Mouse (Mus musculus) olfactory bulb, adult 2 months (tissue): ENCODE measurements around the gene Ulk3.

ENCODE experiments used
- CTCF ChIP-seq: fragments of 200-500 bp; IDR thresholded peaks from 2 replicates; pipeline ENCODE4 v1.5.1; 2012; ENCODE audit warnings: low read depth, mild to moderate bottlenecking, low read length, moderate library complexity; ENCODE audit not compliant: insufficient read depth
- POLR2A ChIP-seq: fragments of 200-500 bp; IDR thresholded peaks from 2 replicates; pipeline ENCODE4 v1.6.1; 2012; ENCODE audit warnings: mild to moderate bottlenecking, low read depth, low read length, moderate library complexity; ENCODE audit not compliant: insufficient read depth

- TF ChIP-seq POLR2A, result no peak
- no peak for TF ChIP-seq CTCF
Measured at GRCm38 (mm10) chr9:57550126-57550862, 39.0 kb upstream of the Ulk3 start.
